Mouse (Mus musculus) midbrain, embryonic 14.5 days (tissue): ENCODE data around the gene Zfp326. TPM values are rescaled to one million over a fixed set of nuclear protein-coding genes. Genes with fewer than 3 reads are reported as not detected.

Experiments used
- ATAC-seq: fragments of 200-750 bp; cut with Nextera tagmentation; 2 replicates; pipeline ENCODE4 v1.8.0; 2017; ENCODE audit warnings: moderate number of reproducible peaks, moderate library complexity; ENCODE audit not compliant: low FRiP score, low TSS enrichment
- DNase-seq: peaks from one replicate; pipeline ENCODE4 v3.0.0-alpha.2; 2015
- H3K27ac ChIP-seq: fragments of 300-500 bp; sonication (generic); replicated peaks from 2 replicates; pipeline ENCODE4 v1.5.1; 2014; ENCODE audit warnings: mild to moderate bottlenecking, low read depth, low read length, moderate library complexity
- H3K27me3 ChIP-seq: fragments of 300-500 bp; sonication (generic); 2 replicates; pipeline ENCODE4 v1.6.1; 2014; ENCODE audit warnings: low read length, control low read depth, mixed read lengths; ENCODE audit not compliant: control insufficient read depth, insufficient read depth
- H3K36me3 ChIP-seq: fragments of 300-500 bp; sonication (generic); 2 replicates; pipeline ENCODE4 v1.6.1; 2014; ENCODE audit warnings: low read length, control low read depth; ENCODE audit not compliant: control insufficient read depth, insufficient read depth
- H3K4me1 ChIP-seq: fragments of 300-500 bp; sonication (generic); 2 replicates; pipeline ENCODE4 v1.6.1; 2014; ENCODE audit warnings: mild to moderate bottlenecking, antibody characterized with exemption, low read length, control low read depth; ENCODE audit not compliant: control insufficient read depth, insufficient read depth
- H3K4me2 ChIP-seq: fragments of 300-500 bp; sonication (generic); 2 replicates; pipeline ENCODE4 v1.6.1; 2014; ENCODE audit warnings: mild to moderate bottlenecking, low read length, moderate library complexity
- H3K4me3 ChIP-seq: fragments of 300-500 bp; sonication (generic); replicated peaks from 2 replicates; pipeline ENCODE4 v1.5.1; 2014; ENCODE audit warnings: low read depth, low read length
- H3K9ac ChIP-seq: fragments of 300-500 bp; sonication (generic); replicated peaks from 2 replicates; pipeline ENCODE4 v1.6.1; 2014; ENCODE audit warnings: mild to moderate bottlenecking, low read length, moderate library complexity
- H3K9me3 ChIP-seq: fragments of 300-500 bp; sonication (generic); 2 replicates; pipeline ENCODE4 v1.6.1; 2016; ENCODE audit warnings: low read length, control low read depth, mixed read lengths; ENCODE audit not compliant: control insufficient read depth
- WGBS: fragments of 180-500 bp; shearing (Covaris S2); extraction: QIAGEN DNeasy Blood & Tissue Kit; methylation state at CpG from one replicate; pipeline ENCODE4 v1.1.7; 2014; 5-methylcytosine and 5-hydroxymethylcytosine counted together
- polyA plus RNA-seq: library from polyadenylated mRNA; unstranded; fragments of >200 nt; fragmentation: Nextera tagmentation; extraction: Ambion mirVana; gene quantifications from 2 replicates; pipeline ENCODE4 v1.2.1, GENCODE M21; 2014

The Zfp326 gene
- polyA plus RNA-seq, 1 experiment from 2014 or later: 45.7 TPM

DNA sequence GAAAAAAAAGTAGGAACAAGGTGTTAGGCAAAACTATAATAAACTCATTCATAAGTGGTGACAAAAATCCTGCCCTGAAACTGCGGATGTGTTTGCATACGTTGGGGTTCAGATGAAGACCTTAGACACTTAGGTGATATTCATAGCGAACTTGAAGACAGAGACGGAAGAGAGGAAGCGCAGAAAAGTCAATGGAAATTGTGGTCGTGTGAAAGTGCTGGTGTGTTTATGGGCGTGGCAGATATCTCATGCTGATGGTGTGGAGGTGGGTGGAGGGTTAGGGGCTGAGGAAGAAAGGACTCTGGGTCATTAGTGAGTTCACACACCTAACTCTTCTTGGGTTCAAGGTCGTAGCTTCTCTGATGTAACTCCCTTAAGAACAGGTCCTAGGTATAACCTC, 4.2 kb upstream of the Zfp326 start:
- WGBS: 89% methylated on average over 8 of the region's 8 CpGs

DNA sequence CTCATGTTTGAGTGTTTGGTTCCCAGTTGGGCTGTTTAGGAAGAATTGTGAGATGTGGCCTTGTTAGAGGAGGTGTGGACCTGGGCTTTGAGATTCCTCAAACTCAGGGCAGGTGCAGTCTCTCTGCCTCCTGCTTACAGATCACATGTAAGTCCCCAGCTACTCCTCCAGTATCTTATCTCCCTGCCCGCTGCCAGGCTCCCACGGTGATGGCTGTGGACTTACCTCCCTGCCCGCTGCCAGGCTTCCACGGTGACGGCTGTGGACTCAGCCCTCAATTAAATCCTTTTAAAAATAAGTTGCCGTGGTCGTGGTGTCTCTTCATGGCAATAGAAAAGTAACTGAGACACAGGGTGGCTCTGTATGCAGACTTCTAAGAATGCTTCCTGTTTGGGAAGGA, 3.4 kb upstream of the Zfp326 start:
- peaks cover 4% of the 10 kb centered on the region for H3K4me1 ChIP-seq
- H3K4me2 ChIP-seq: no peak overlapping the region
- H3K36me3 ChIP-seq: no peaks in the 10 kb centered on the region
- H3K9me3 ChIP-seq: no peaks in the 10 kb centered on the region
- ATAC-seq: no peak
- no peak overlapping the region for H3K4me3 ChIP-seq
- no peaks in the 10 kb centered on the region for H3K27me3 ChIP-seq
- H3K27ac ChIP-seq: no peak overlapping the region
- no peak for DNase-seq
- WGBS: 53% methylated on average over 7 of the region's 7 CpGs
- no peak overlapping the region for H3K9ac ChIP-seq

More for the DNA sequence above, 4.2 kb upstream of the Zfp326 start:
- Histone ChIP-seq H3K9ac (no peak overlapping the region), H3K4me2 (no peak overlapping the region), H3K27ac (no peak overlapping the region), H3K4me1 (no peaks in the 10 kb centered on the region), H3K27me3 (no peaks in the 10 kb centered on the region), H3K36me3 (no peaks in the 10 kb centered on the region), H3K4me3 (no peak overlapping the region), H3K9me3 (no peaks in the 10 kb centered on the region)
- DNase-seq: no peak
- ATAC-seq: no peak

GRCm38 (mm10) chr5:105873774-105874173, 2.6 kb upstream of the Zfp326 start:
- Histone ChIP-seq H3K4me1 (peaks cover 13% of the 10 kb centered on the region), H3K27ac (no peak overlapping the region), H3K9me3 (no peaks in the 10 kb centered on the region), H3K4me3 (no peak overlapping the region), H3K27me3 (no peaks in the 10 kb centered on the region), H3K9ac (no peak overlapping the region), H3K36me3 (no peaks in the 10 kb centered on the region), H3K4me2 (no peak overlapping the region)
- DNase-seq: no peak
- WGBS: 84% methylated on average over 3 of the region's 3 CpGs
- ATAC-seq: no peak

DNA sequence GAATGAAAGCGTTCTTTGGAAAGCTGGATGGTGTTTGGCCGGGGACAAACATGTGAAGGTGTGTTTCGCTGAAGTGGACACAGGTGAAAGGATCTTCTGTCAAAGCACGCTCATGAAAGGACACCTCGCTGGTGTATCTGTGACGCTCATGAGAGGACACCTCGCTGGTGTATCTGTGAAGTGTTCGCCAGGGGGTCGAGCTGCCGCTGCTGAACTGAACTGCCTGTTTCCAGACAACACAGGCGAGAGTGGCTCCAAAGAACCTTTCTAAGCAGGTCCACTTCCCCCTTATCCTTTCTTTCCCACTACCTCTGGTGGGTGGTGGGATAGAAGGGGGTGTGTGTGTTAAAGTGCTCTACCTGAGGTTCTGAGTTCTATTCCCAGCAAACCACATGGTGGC, 1.9 kb upstream of the Zfp326 start:
- Histone ChIP-seq H3K4me1 (peaks cover 19% of the 10 kb centered on the region), H3K27me3 (no peaks in the 10 kb centered on the region), H3K9ac (no peak overlapping the region), H3K4me3 (no peak overlapping the region), H3K27ac (no peak overlapping the region), H3K36me3 (no peaks in the 10 kb centered on the region), H3K9me3 (no peaks in the 10 kb centered on the region), H3K4me2 (no peak overlapping the region)
- ATAC-seq (no peak), DNase-seq (no peak)
- 96% methylated on average over 11 of the region's 11 CpGs for WGBS

DNA sequence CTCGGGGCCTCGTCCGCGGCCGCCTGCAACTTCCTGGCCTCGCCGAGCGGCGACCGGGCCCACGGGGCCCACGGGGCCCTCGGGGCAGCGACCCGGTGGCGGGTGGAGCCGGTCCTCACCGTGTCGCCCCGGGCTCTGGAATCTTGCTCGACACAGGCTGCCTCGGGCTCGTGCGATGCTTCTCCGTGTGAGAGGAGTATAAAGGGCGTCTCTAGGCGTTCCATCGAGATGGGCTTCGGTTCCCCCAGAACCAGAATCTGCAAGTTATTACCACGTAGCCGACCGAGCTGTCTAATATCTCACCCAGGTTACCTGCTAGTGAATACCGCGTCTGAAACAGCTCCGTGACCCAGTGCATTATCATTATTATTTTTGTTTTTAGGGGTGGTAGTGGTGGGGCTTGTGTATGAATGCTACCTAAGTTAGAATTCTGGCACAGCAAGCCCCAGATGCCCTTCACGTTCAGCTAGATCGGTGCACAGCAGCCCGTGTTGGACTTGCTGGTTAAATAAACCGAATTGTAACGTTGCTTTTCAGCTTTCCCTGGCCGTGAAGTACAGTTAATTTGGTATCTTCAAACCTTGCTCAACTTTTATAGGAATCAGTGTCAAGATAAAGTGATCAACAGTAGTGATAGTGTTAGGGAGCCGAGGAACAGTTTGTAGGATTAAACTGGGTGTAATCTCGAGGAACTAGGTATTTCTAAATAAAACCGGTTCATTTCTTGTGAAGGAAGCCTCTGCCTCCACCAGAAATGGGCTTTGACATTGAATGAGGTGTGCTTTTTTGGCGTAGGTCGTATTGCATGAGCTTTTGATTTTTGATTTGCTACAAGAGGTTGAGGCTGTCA, 785 bp downstream of the Zfp326 start:
- Histone ChIP-seq H3K36me3 (peaks cover 5% of the 10 kb centered on the region; the same call in 1 of the 2 replicates), H3K27me3 (no peaks in the 10 kb centered on the region), H3K4me2 (peak overlapping the region; percentile 81), H3K9ac (peak overlapping the region; percentile 99), H3K4me1 (peaks cover 31% of the 10 kb centered on the region), H3K4me3 (peak overlapping the region; percentile 100), H3K9me3 (no peaks in the 10 kb centered on the region), H3K27ac (peak overlapping the region; percentile 90)
- no peak; the same call in 1 of the 2 replicates for ATAC-seq
- WGBS: under 1% methylated on average over 46 of the region's 46 CpGs
- peak; percentile 62 for DNase-seq

DNA sequence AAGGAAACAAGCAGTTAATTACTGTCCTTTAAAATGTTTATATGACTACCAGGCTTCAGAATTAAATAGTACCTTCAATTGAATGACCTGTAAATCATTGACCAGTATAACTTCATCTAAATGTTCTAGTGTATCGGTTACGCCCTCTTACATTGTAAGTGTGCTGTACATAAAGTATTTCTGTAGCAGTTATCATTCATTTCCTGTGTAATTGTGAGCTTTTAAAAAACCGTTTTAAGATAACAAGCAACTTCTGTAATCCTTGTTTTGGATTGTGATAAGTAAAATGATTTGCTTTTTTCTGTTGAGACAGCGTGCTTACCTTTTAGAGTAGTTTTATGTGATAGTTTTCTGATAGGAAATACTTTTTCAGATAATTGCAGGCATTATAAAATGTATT, 11.0 kb downstream of the Zfp326 start:
- Histone ChIP-seq H3K27ac (no peak overlapping the region), H3K36me3 (peaks cover 25% of the 10 kb centered on the region), H3K9me3 (no peaks in the 10 kb centered on the region), H3K27me3 (no peaks in the 10 kb centered on the region), H3K9ac (no peak overlapping the region), H3K4me3 (no peak overlapping the region), H3K4me2 (no peak overlapping the region), H3K4me1 (no peaks in the 10 kb centered on the region)
- no peak for DNase-seq
- WGBS: 98% methylated on average over 4 of the region's 4 CpGs
- no peak for ATAC-seq

DNA sequence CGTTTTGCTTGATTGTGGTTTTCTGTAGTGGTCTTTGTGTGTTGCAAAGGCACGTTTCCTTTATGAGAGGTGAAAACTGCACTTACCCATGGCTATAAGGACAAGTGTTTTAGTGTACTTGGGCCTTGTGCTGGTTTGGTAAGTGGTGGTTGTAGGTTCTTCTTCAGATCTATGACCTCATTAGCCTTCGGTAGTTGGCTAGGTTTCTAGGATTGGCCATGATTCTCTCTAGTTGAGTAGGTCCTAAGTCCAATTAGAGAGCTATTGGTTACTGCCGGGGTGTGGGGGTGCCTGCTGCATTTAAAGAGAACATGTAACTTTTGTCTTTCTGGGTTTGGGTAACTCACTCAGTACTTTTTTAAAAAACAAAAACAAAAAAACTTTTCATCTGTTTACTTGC, 21.8 kb downstream of the Zfp326 start:
- no peak overlapping the region for H3K9ac ChIP-seq
- H3K9me3 ChIP-seq: no peaks in the 10 kb centered on the region
- no peak overlapping the region for H3K4me2 ChIP-seq
- no peak for DNase-seq
- no peaks in the 10 kb centered on the region for H3K4me1 ChIP-seq
- no peak for ATAC-seq
- 96% methylated on average over 4 of the region's 4 CpGs for WGBS
- H3K27me3 ChIP-seq: no peaks in the 10 kb centered on the region
- no peak overlapping the region for H3K4me3 ChIP-seq
- H3K27ac ChIP-seq: no peak overlapping the region
- H3K36me3 ChIP-seq: peaks cover 40% of the 10 kb centered on the region

- Histone ChIP-seq H3K27ac (no peak overlapping the region), H3K9me3 (no peaks in the 10 kb centered on the region), H3K4me3 (no peak overlapping the region), H3K9ac (no peak overlapping the region), H3K4me2 (no peak overlapping the region), H3K4me1 (no peaks in the 10 kb centered on the region), H3K36me3 (peaks cover 71% of the 10 kb centered on the region), H3K27me3 (no peaks in the 10 kb centered on the region)
- WGBS: 88% methylated on average over 5 of the region's 5 CpGs
- no peak for ATAC-seq
- DNase-seq: no peak
Observed at GRCm38 (mm10) chr5:105909209-105909608, 32.8 kb downstream of the Zfp326 start.

DNA sequence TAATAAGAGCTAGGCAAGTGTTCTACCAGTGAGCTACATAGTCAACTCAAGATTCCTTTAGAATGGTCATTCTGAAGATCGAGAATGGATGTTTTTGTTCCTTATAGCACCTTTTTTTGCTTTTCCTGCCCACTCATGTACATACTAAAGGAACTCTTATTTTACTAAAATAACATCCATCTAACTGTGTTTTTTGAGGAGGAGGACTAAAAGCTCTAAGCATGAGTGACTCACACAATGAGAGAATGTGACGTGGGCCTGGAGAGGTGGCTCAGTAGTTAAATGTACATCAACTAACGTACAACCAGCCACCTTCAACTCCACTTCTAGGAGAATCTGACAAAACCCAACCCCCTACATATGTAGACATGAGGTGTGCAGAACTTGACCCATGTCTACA, 33.3 kb downstream of the Zfp326 start:
- Histone ChIP-seq H3K27me3 (no peaks in the 10 kb centered on the region), H3K27ac (no peak overlapping the region), H3K9me3 (no peaks in the 10 kb centered on the region), H3K9ac (no peak overlapping the region), H3K4me1 (no peaks in the 10 kb centered on the region), H3K4me2 (no peak overlapping the region), H3K4me3 (no peak overlapping the region), H3K36me3 (peaks cover 73% of the 10 kb centered on the region)
- ATAC-seq (no peak), DNase-seq (no peak)
- WGBS: 95% methylated on average over 3 of the region's 3 CpGs
